Mouse (Mus musculus) adrenal gland, postnatal 10 days (tissue): ENCODE data around the gene Ndrg3. TPM values are rescaled to one million over a fixed set of nuclear protein-coding genes. Genes with fewer than 3 reads are reported as not detected.

ENCODE experiments used
- DNase-seq: peaks from one replicate; pipeline ENCODE4 v3.0.0; 2021; ENCODE audit warnings: mixed read lengths
- long read RNA-seq, 2 experiments: library from polyadenylated mRNA; stranded (forward); transcript quantifications; one replicate each; pipeline ENCODE4 v2.0.0; 2021
- total RNA-seq, 2 experiments: library from RNA; stranded (reverse); gene quantifications; 2 replicates each; pipeline ENCODE4 v1.2.3; 2021

The Ndrg3 gene
- 10 to 100 TPM; 51.3 to 59.2 TPM for total RNA-seq
- long read RNA-seq, experiment 1, transcript Ndrg3-201 (17 exons, 2,612 nt), result minor isoform, 6 of 67 reads
- long read RNA-seq, experiment 1, transcript Ndrg3-202 (16 exons, 2,586 nt), result major isoform, 40 of 67 reads
- long read RNA-seq, experiment 1, partial matches to known transcripts, result 13 of 67 reads
- long read RNA-seq, experiment 1, other reads (novel, unspliced or antisense), result 8 of 67 reads
- long read RNA-seq, experiment 2, transcript Ndrg3-201 (17 exons, 2,612 nt), result minor isoform, 7 of 65 reads
- long read RNA-seq, experiment 2, transcript Ndrg3-202 (16 exons, 2,586 nt), result major isoform, 47 of 65 reads
- long read RNA-seq, experiment 2, partial matches to known transcripts, result 6 of 65 reads
- long read RNA-seq, experiment 2, other reads (novel, unspliced or antisense), result 5 of 65 reads

GRCm38 (mm10) chr2:156991470-156992319 is at the start of gene Ndrg3:
Ndrg3 (minus strand) TSS chr2:156992056.
- peak; percentile 98 for DNase-seq

- no peak for DNase-seq
Measured at GRCm38 (mm10) chr2:157041421-157041820, 49.6 kb upstream of the Ndrg3 start.

GRCm38 (mm10) chr2:157040649-157041046 is 48.8 kb upstream of the Ndrg3 start:
- DNase-seq, result no peak

GRCm38 (mm10) chr2:157039900-157040648 is 48.2 kb upstream of the Ndrg3 start:
- DNase-seq, result peak; percentile 56

- DNase-seq, result no peak
Measured at GRCm38 (mm10) chr2:157037303-157037702, 45.4 kb upstream of the Ndrg3 start.

GRCm38 (mm10) chr2:157036400-157036799 is 44.5 kb upstream of the Ndrg3 start:
- DNase-seq, result peak; percentile 62

GRCm38 (mm10) chr2:157035371-157035770 is 43.5 kb upstream of the Ndrg3 start:
- DNase-seq, result no peak

- DNase-seq, result peak; percentile 93
Measured at GRCm38 (mm10) chr2:157030804-157031203, 38.9 kb upstream of the Ndrg3 start.

GRCm38 (mm10) chr2:157028261-157028660 is 36.4 kb upstream of the Ndrg3 start:
- no peak for DNase-seq

- DNase-seq, result no peak
Measured at GRCm38 (mm10) chr2:157027106-157028008, 35.5 kb upstream of the Ndrg3 start.

GRCm38 (mm10) chr2:157021156-157021555 is 29.3 kb upstream of the Ndrg3 start:
- DNase-seq, result no peak

GRCm38 (mm10) chr2:157019228-157019627 is 27.4 kb upstream of the Ndrg3 start:
- no peak for DNase-seq

- DNase-seq, result no peak
Measured at GRCm38 (mm10) chr2:157016529-157017270, 24.8 kb upstream of the Ndrg3 start.

GRCm38 (mm10) chr2:157012341-157012740 is 20.5 kb upstream of the Ndrg3 start:
- no peak for DNase-seq

- no peak for DNase-seq
Measured at GRCm38 (mm10) chr2:157010634-157011310, 18.9 kb upstream of the Ndrg3 start.

- DNase-seq, result no peak
Measured at GRCm38 (mm10) chr2:157010121-157010520, 18.3 kb upstream of the Ndrg3 start.

GRCm38 (mm10) chr2:157008509-157008908 is 16.7 kb upstream of the Ndrg3 start:
- DNase-seq, result no peak

- no peak for DNase-seq
Measured at GRCm38 (mm10) chr2:157007234-157007596, 15.4 kb upstream of the Ndrg3 start.

- peak; percentile 95 for DNase-seq
Measured at GRCm38 (mm10) chr2:157006511-157007233, 14.8 kb upstream of the Ndrg3 start, which contains the start of gene Dsn1. Dsn1 (minus strand) TSS chr2:157007154.
